Mouse (Mus musculus): ENCODE measurements around the gene Klhl35. TPM values are rescaled to one million over a fixed set of nuclear protein-coding genes. Genes with fewer than 3 reads are reported as not detected.

Gene Klhl35
- polyA plus RNA-seq, 1 experiment from 2014 or later, result 0.76 TPM

- ATAC-seq, result no peak
- Histone ChIP-seq H3K9me3 (ENCODE audit: control insufficient read depth) (no peaks in the 10 kb centered on the region), H3K27ac (ENCODE audit: low read depth, low read length) (no peak overlapping the region; the same call in 1 of the 2 replicates), H3K9ac (ENCODE audit: low read depth, low read length) (no peak overlapping the region), H3K4me1 (replicated peaks; ENCODE audit: control insufficient read depth, insufficient read depth, low read length) (0 out of 2 replicates have a peak, but pooled peaks cover 12% of the 10 kb centered on the region), H3K4me2 (replicated peaks; ENCODE audit: low read depth) (no peak overlapping the region), H3K4me3 (ENCODE audit: low read depth, low read length) (no peak overlapping the region), H3K27me3 (replicated peaks; ENCODE audit: control insufficient read depth, insufficient read depth, low read length) (no peaks in the 10 kb centered on the region), H3K36me3 (ENCODE audit: control insufficient read depth, insufficient read depth) (peaks cover 62% of the 10 kb centered on the region)
- no peak for TF ChIP-seq CTCF (IDR thresholded peaks at IDR 0.05; ENCODE audit: low read depth)
- 41% methylated on average over 3 of the region's 3 CpGs for WGBS
These were observed 10.8 kb downstream of the Klhl35 start for GRCm38 (mm10) chr7:99476558-99477114.

GRCm38 (mm10) chr7:99477235-99477634, 11.4 kb downstream of the Klhl35 start:
- no peak overlapping the region for H3K4me3 ChIP-seq (ENCODE audit: low read depth, low read length)
- 83% methylated on average over 5 of the region's 5 CpGs for WGBS
- peak; percentile 32; the same call in 1 of the 2 replicates for TF ChIP-seq CTCF (IDR thresholded peaks at IDR 0.05; ENCODE audit: low read depth)
- H3K4me2 ChIP-seq (replicated peaks; ENCODE audit: low read depth), result no peak overlapping the region
- H3K27ac ChIP-seq (ENCODE audit: low read depth, low read length), result no peak overlapping the region
- H3K9me3 ChIP-seq (ENCODE audit: control insufficient read depth), result no peaks in the 10 kb centered on the region
- no peak for ATAC-seq
- no peak overlapping the region for H3K9ac ChIP-seq (ENCODE audit: low read depth, low read length)
- H3K27me3 ChIP-seq (replicated peaks; ENCODE audit: control insufficient read depth, insufficient read depth, low read length), result no peaks in the 10 kb centered on the region
- H3K4me1 ChIP-seq (replicated peaks; ENCODE audit: control insufficient read depth, insufficient read depth, low read length), result 0 out of 2 replicates have a peak, but pooled peaks cover 12% of the 10 kb centered on the region
- peaks cover 67% of the 10 kb centered on the region for H3K36me3 ChIP-seq (ENCODE audit: control insufficient read depth, insufficient read depth)

- 0 out of 2 replicates have a peak, but pooled peaks cover 9% of the 10 kb centered on the region for H3K4me1 ChIP-seq (replicated peaks; ENCODE audit: control insufficient read depth, insufficient read depth, low read length)
- no peaks in the 10 kb centered on the region for H3K27me3 ChIP-seq (replicated peaks; ENCODE audit: control insufficient read depth, insufficient read depth, low read length)
- no peak for ATAC-seq
- peak overlapping the region; percentile 60 for H3K4me3 ChIP-seq (ENCODE audit: low read depth, low read length)
- H3K9ac ChIP-seq (ENCODE audit: low read depth, low read length), result peak overlapping the region; percentile 65
- peak overlapping the region; percentile 65 for H3K4me2 ChIP-seq (replicated peaks; ENCODE audit: low read depth)
- 0% methylated on average over 6 of the region's 6 CpGs for WGBS
- peaks cover 46% of the 10 kb centered on the region for H3K36me3 ChIP-seq (ENCODE audit: control insufficient read depth, insufficient read depth)
- no peaks in the 10 kb centered on the region for H3K9me3 ChIP-seq (ENCODE audit: control insufficient read depth)
- H3K27ac ChIP-seq (ENCODE audit: low read depth, low read length), result no peak overlapping the region
- no peak for TF ChIP-seq CTCF (IDR thresholded peaks at IDR 0.05; ENCODE audit: low read depth)
These were observed 16.8 kb downstream of the Klhl35 start for GRCm38 (mm10) chr7:99482637-99483036.

- no peaks in the 10 kb centered on the region for H3K9me3 ChIP-seq (ENCODE audit: control insufficient read depth)
- H3K27ac ChIP-seq (ENCODE audit: low read depth, low read length), result peak within 1 kb of the TSS; percentile 79
- ATAC-seq, result peak; percentile 94
- H3K4me1 ChIP-seq (replicated peaks; ENCODE audit: control insufficient read depth, insufficient read depth, low read length), result 0 out of 2 replicates have a peak, but pooled peaks cover 9% of the 10 kb centered on the region
- peaks cover 38% of the 10 kb centered on the region for H3K36me3 ChIP-seq (ENCODE audit: control insufficient read depth, insufficient read depth)
- H3K9ac ChIP-seq (ENCODE audit: low read depth, low read length), result peak within 1 kb of the TSS; percentile 65
- TF ChIP-seq CTCF (IDR thresholded peaks at IDR 0.05; ENCODE audit: low read depth), result no peak
- peak within 1 kb of the TSS; percentile 60 for H3K4me3 ChIP-seq (ENCODE audit: low read depth, low read length)
- WGBS, result under 1% methylated on average over 45 of the region's 45 CpGs
- H3K4me2 ChIP-seq (replicated peaks; ENCODE audit: low read depth), result peak within 1 kb of the TSS; percentile 65
- H3K27me3 ChIP-seq (replicated peaks; ENCODE audit: control insufficient read depth, insufficient read depth, low read length), result no peaks in the 10 kb centered on the region
These were observed 17.6 kb downstream of the Klhl35 start, which contains the start of gene Rps3 for GRCm38 (mm10) chr7:99483271-99483923. Rps3 (minus strand) TSS chr7:99483738.

GRCm38 (mm10) chr7:99483924-99484319, 18.1 kb downstream of the Klhl35 start:
- H3K27ac ChIP-seq (ENCODE audit: low read depth, low read length), result no peak overlapping the region

GRCm38 (mm10) chr7:99484679-99485078, 18.9 kb downstream of the Klhl35 start:
- ATAC-seq, result no peak
- 0 out of 2 replicates have a peak, but pooled peaks cover 9% of the 10 kb centered on the region for H3K4me1 ChIP-seq (replicated peaks; ENCODE audit: control insufficient read depth, insufficient read depth, low read length)
- no peaks in the 10 kb centered on the region for H3K27me3 ChIP-seq (replicated peaks; ENCODE audit: control insufficient read depth, insufficient read depth, low read length)
- no peak overlapping the region for H3K4me2 ChIP-seq (replicated peaks; ENCODE audit: low read depth)
- TF ChIP-seq CTCF (IDR thresholded peaks at IDR 0.05; ENCODE audit: low read depth), result no peak
- peaks cover 25% of the 10 kb centered on the region for H3K36me3 ChIP-seq (ENCODE audit: control insufficient read depth, insufficient read depth)
- no peak overlapping the region for H3K27ac ChIP-seq (ENCODE audit: low read depth, low read length)
- H3K4me3 ChIP-seq (ENCODE audit: low read depth, low read length), result no peak overlapping the region
- no peak overlapping the region for H3K9ac ChIP-seq (ENCODE audit: low read depth, low read length)
- H3K9me3 ChIP-seq (ENCODE audit: control insufficient read depth), result no peaks in the 10 kb centered on the region
- WGBS, result 79% methylated on average over 1 of the region's 1 CpGs

More at GRCm38 (mm10) chr7:99483924-99484319, 18.1 kb downstream of the Klhl35 start:
- Histone ChIP-seq H3K4me3 (ENCODE audit: low read depth, low read length) (no peak overlapping the region), H3K4me2 (replicated peaks; ENCODE audit: low read depth) (peak overlapping the region; percentile 57), H3K36me3 (ENCODE audit: control insufficient read depth, insufficient read depth) (peaks cover 33% of the 10 kb centered on the region), H3K27me3 (replicated peaks; ENCODE audit: control insufficient read depth, insufficient read depth, low read length) (no peaks in the 10 kb centered on the region), H3K4me1 (replicated peaks; ENCODE audit: control insufficient read depth, insufficient read depth, low read length) (0 out of 2 replicates have a peak, but pooled peaks cover 9% of the 10 kb centered on the region), H3K9me3 (ENCODE audit: control insufficient read depth) (no peaks in the 10 kb centered on the region), H3K9ac (ENCODE audit: low read depth, low read length) (no peak overlapping the region)
- TF ChIP-seq CTCF (IDR thresholded peaks at IDR 0.05; ENCODE audit: low read depth), result no peak
- WGBS, result 45% methylated on average over 8 of the region's 8 CpGs
- 0 out of 2 replicates have a peak, but pooled peaks have one; percentile 1 for ATAC-seq
